Mouse (Mus musculus) effector memory CD4-positive, alpha-beta T cell, adult 7 months (primary cell): ENCODE measurements around the gene AC109138.7. TPM values are rescaled to one million over a fixed set of nuclear protein-coding genes. Genes with fewer than 3 reads are reported as not detected.

Source experiments
- polyA plus RNA-seq: library from polyadenylated mRNA; unstranded; fragments of 100-300 nt; shearing (Covaris generic); gene quantifications from one replicate; pipeline ENCODE4 v1.2.1, GENCODE M21; 2017

AC109138.7 gene
- polyA plus RNA-seq: not detected

DNA sequence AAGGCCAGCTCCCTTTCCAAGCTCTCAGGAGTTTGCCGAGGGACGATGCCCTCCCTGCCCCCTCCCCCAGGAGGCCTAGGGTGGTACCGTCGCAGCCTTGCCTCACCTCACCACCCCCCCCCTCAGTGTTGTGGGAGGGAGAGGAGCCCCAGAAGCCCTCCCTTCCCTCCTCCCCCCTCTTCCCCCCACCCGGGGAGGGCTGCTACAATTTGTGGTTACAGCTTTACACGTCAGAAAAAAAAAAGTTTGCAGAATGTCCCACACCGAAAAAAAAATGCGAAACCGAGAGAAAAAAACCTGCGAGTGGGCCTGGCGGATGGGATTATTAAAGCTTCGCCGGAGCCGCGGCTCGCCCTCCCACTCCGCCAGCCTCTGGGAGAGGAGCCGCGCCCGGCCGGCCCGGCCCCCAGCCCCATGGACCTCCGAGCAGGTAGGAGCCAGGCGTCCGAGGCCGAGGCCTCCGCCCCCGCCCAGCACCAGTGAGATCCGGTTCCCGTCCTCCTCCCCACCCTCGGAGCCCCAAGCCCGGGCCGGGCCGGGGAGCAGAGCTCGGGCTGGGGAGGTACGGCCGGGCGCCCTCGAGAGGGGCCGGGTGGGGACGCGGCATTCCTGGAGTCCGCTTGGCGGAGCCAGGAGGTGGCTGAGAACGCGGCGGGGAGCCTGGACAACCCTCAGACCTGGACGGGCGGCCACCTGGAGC is at the start of gene AC109138.7, which contains the start of gene Clcf1:
TSS of gene AC109138.7 (plus strand) at position 287 of the 700 bp plus-strand sequence.
TSS of gene Clcf1 (plus strand) at position 168 of the 700 bp plus-strand sequence.

DNA sequence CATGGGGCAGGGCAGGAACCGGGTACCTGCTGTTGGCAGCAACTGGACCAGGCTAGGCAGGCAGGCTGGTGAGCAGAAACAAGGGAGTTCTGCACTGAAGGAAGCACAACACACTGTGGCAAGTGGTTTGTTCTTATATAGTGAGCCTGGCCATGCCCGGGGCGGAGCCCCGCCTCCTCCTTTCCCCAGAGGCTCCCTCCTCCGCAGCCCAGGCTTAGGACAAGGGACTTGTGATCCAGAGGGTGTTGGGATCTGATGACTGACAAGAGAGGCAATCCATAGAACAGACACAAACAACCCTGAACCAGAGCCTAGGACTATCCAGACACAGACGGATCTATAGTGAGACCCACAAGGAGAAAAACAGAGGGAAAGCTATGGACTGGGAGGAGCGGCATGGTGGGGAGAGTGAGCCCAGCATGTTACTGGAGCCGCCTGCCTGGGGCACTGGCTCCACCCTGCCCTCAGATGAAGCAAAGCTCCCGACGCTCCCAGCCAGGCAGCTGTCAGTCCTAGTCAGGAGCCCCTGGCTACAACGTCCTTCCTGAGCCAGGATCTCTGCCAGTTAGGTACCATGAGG is 38.7 kb upstream of the AC109138.7 start, which contains the start of gene Carns1:
TSS of gene Carns1 (minus strand) at position 112 of the 580 bp plus-strand sequence.

GRCm38 (mm10) chr19:4190831-4191334 is 23.3 kb upstream of the AC109138.7 start, which contains the start of gene Tbc1d10c:
Gene Tbc1d10c (minus strand): TSS chr19:4191284.

GRCm38 (mm10) chr19:4191528-4192250 is 22.5 kb upstream of the AC109138.7 start, which contains the start of gene Ppp1ca:
Gene Ppp1ca (plus strand): TSS chr19:4192065.

DNA sequence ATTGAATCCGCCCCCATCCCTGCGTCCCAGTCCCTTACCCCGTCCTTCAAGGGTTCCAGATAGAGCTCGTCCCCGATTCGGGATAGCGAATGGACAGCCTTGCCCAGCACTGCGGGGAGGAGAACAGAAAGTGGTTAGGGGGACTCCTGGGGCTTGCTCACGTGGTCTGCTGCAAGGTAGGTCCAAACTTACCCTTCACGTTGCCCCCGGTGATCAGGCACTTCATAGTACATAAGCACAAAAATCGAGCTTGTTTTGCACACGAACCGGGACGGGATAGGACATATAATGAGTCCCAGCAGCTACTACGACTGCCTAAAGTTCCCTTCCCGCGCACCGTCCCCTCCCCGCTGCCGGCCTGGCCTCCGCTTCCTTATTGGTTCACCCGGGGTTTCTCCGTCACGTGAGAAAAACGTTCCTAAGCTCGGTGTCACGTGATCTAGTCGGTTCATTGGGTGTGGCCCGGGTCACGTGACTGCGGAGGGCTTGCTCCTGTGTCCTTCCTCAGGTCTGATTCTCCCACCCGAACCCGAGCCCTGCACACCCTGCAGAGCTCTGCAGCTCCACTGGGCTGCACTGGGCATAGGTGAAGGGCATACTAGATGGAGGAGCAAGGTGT is 12.8 kb upstream of the AC109138.7 start, which contains the start of gene Rad9a:
TSS of gene Rad9a (minus strand) at position 372 of the 619 bp plus-strand sequence.

GRCm38 (mm10) chr19:4231253-4232185 is 17.4 kb downstream of the AC109138.7 start, which contains the start of gene Pold4:
Gene Pold4 (plus strand): TSS chr19:4231899.

DNA sequence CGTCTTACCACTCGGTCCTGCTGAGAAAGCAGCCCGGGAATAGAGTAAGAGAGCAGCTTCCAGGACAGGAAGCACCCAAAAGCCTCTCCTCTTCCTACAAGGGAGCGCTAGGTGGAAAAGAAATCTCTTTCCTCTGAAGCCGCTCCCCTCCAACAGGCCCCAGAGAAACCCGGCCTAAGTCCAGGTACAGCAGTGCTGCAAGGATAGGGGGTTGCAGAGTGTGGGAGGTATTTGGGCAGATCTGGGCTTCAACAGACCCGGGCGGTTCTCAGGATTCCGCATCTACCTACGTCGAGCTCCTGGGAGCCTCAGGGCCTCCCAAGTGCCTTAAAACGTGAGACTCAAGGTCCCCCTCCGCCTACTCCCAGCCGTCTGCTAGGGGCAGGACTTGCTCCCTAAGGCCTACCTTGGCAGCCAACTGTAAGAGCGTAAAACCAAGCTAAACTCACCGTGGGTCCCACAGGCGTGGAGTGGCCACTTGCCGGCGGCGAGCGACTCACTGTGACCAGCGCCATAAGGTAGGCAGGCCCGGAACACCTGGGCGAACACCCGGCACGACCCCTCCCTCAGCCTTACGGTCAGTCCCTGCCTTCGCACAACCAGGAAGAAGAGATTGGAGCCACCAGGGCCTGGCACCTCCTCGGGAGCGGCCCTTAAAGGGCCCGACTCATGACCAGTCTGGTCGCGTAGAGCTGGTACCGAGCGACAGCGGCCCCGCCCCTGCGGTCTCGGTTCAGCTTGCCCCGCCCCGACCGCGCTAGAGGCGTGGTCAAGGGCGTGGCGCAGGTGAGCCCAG is 54.6 kb downstream of the AC109138.7 start, which contains the start of gene Ssh3:
TSS of gene Ssh3 (minus strand) at position 615 of the 796 bp plus-strand sequence.

Other genes starting within 250 kb of the AC109138.7 start
- gene Aldh3b2, start 242.0 kb upstream of the AC109138.7 start, polyA plus RNA-seq: not detected
- not detected for gene Acy3, start 227.8 kb upstream of the AC109138.7 start, polyA plus RNA-seq
- not detected for gene Tbx10, start 221.6 kb upstream of the AC109138.7 start, polyA plus RNA-seq
- 12.7 TPM for gene Nudt8, start 213.8 kb upstream of the AC109138.7 start, polyA plus RNA-seq
- gene Gm49405, start 213.7 kb upstream of the AC109138.7 start, polyA plus RNA-seq: 0.85 TPM
- gene Doc2g, start 211.0 kb upstream of the AC109138.7 start, polyA plus RNA-seq: 2.1 TPM
- 109 TPM for gene Ndufv1, start 201.6 kb upstream of the AC109138.7 start, polyA plus RNA-seq
- 392 TPM for gene Gstp1, start 176.4 kb upstream of the AC109138.7 start, polyA plus RNA-seq
- gene Gstp2, start 168.3 kb upstream of the AC109138.7 start, polyA plus RNA-seq: not detected
- gene Gstp3, start 154.8 kb upstream of the AC109138.7 start, polyA plus RNA-seq: 42.6 TPM
- not detected for gene Cabp2, start 132.8 kb upstream of the AC109138.7 start, polyA plus RNA-seq
- gene Cdk2ap2, start 117.2 kb upstream of the AC109138.7 start, polyA plus RNA-seq: 550 TPM
- 224 TPM for gene Pitpnm1, start 114.4 kb upstream of the AC109138.7 start, polyA plus RNA-seq
- gene Aip, start 88.5 kb upstream of the AC109138.7 start, polyA plus RNA-seq: 157 TPM
- gene Gpr152, start 74.6 kb upstream of the AC109138.7 start, polyA plus RNA-seq: not detected
- not detected for gene Cabp4, start 70.3 kb upstream of the AC109138.7 start, polyA plus RNA-seq
- 214 TPM for gene Coro1b, start 65.7 kb upstream of the AC109138.7 start, polyA plus RNA-seq
- gene Ptprcap, start 60.8 kb upstream of the AC109138.7 start, polyA plus RNA-seq: 375 TPM
- 57.9 TPM for gene Rps6kb2, start 51.0 kb upstream of the AC109138.7 start, polyA plus RNA-seq
- gene Carns1, start 38.9 kb upstream of the AC109138.7 start, polyA plus RNA-seq: 13.1 TPM
- 416 TPM for gene Tbc1d10c, start 23.1 kb upstream of the AC109138.7 start, polyA plus RNA-seq
- 774 TPM for gene Ppp1ca, start 22.3 kb upstream of the AC109138.7 start, polyA plus RNA-seq
- gene Rad9a, start 12.7 kb upstream of the AC109138.7 start, polyA plus RNA-seq: 28.5 TPM
- 40.7 TPM for gene Clcf1, start 119 bp upstream of the AC109138.7 start, polyA plus RNA-seq
- 59.6 TPM for gene Pold4, start 17.5 kb downstream of the AC109138.7 start, polyA plus RNA-seq
- 0.32 TPM for gene Ssh3, start 54.8 kb downstream of the AC109138.7 start, polyA plus RNA-seq
- gene Ankrd13d, start 68.8 kb downstream of the AC109138.7 start, polyA plus RNA-seq: 7.9 TPM
- gene Grk2, start 91.9 kb downstream of the AC109138.7 start, polyA plus RNA-seq: 205 TPM
- 59.0 TPM for gene Kdm2a, start 183.9 kb downstream of the AC109138.7 start, polyA plus RNA-seq
- 6.9 TPM for gene Rhod, start 225.1 kb downstream of the AC109138.7 start, polyA plus RNA-seq